Mouse (Mus musculus) intestine, embryonic 14.5 days (tissue): Measurements from ENCODE around the gene Gas2. TPM values are rescaled to one million over a fixed set of nuclear protein-coding genes. Genes with fewer than 3 reads are reported as not detected.
A peak's percentile ranks its signal among the peaks of the same experiment; 100 is the strongest.

Experiments
- ATAC-seq: fragments of 200-750 bp; cut with Nextera tagmentation; replicated peaks from 2 replicates; pipeline ENCODE4 v1.8.0; 2017; ENCODE audit warnings: low read depth, moderate number of reproducible peaks, moderate TSS enrichment, moderate library complexity; ENCODE audit not compliant: low FRiP score, low TSS enrichment
- DNase-seq: peaks from one replicate; pipeline ENCODE4 v3.0.0-alpha.2; 2018; ENCODE audit warnings: low spot score
- H3K27ac ChIP-seq: fragments of 300-500 bp; sonication (generic); 2 replicates; pipeline ENCODE4 v1.5.1; 2014; ENCODE audit warnings: low read depth, mild to moderate bottlenecking, control low read depth
- H3K27me3 ChIP-seq: fragments of 300-500 bp; sonication (generic); replicated peaks from 2 replicates; pipeline ENCODE4 v1.6.1; 2014; ENCODE audit warnings: low read length, control low read depth; ENCODE audit not compliant: control insufficient read depth, insufficient read depth
- H3K36me3 ChIP-seq: fragments of 300-500 bp; sonication (generic); 2 replicates; pipeline ENCODE4 v1.6.1; 2014; ENCODE audit warnings: low read length, control low read depth; ENCODE audit not compliant: control insufficient read depth, insufficient read depth
- H3K4me1 ChIP-seq: fragments of 300-500 bp; sonication (generic); replicated peaks from 2 replicates; pipeline ENCODE4 v1.6.1; 2014; ENCODE audit warnings: low read length, control low read depth, mixed read lengths; ENCODE audit not compliant: control insufficient read depth, insufficient read depth
- H3K4me2 ChIP-seq: fragments of 300-500 bp; sonication (generic); 2 replicates; pipeline ENCODE4 v1.6.1; 2014; ENCODE audit warnings: low read length
- H3K4me3 ChIP-seq: fragments of 300-500 bp; sonication (generic); 2 replicates; pipeline ENCODE4 v1.5.1; 2014; ENCODE audit warnings: low read depth, low read length, control low read depth, mixed read lengths
- H3K9ac ChIP-seq: fragments of 300-500 bp; sonication (generic); 2 replicates; pipeline ENCODE4 v1.6.1; 2014; ENCODE audit warnings: mild to moderate bottlenecking, low read length
- H3K9me3 ChIP-seq: fragments of 300-500 bp; sonication (generic); 2 replicates; pipeline ENCODE4 v1.6.1; 2016; ENCODE audit warnings: low read length, control low read depth; ENCODE audit not compliant: control insufficient read depth
- WGBS: fragments of 180-500 bp; shearing (Covaris S2); extraction: QIAGEN DNeasy Blood & Tissue Kit; methylation state at CpG from one replicate; pipeline ENCODE4 v1.1.7; 2014; 5-methylcytosine and 5-hydroxymethylcytosine counted together
- polyA plus RNA-seq: library from polyadenylated mRNA; unstranded; fragments of >200 nt; fragmentation: Nextera tagmentation; extraction: Ambion mirVana; gene quantifications from 2 replicates; pipeline ENCODE4 v1.2.1, GENCODE M21; 2014

Gas2 gene
- polyA plus RNA-seq, 1 experiment from 2014 or later: 16.0 TPM

DNA sequence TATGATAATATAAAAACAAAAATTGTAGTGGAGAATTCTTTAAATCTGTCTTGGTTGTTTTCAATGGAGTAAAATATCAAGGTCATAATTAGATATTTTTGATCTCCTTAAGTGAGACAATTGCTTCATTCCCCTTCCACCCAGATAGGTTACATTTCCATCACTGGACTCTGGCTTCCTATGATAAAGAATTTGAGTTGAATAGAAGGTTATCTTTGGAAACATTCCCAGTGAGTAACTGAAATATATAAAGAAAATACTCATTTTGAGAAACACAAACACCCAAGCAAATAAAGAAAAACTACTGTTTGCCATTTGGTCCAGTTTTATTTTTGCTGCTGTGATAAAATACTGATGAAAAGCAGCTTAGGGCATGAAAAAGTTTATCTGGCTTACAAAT is 10.8 kb downstream of the Gas2 start:
- Histone ChIP-seq H3K4me1 (no peaks in the 10 kb centered on the region), H3K4me2 (no peak overlapping the region), H3K4me3 (no peak overlapping the region), H3K36me3 (peaks cover 5% of the 10 kb centered on the region; the same call in 1 of the 2 replicates), H3K27me3 (no peaks in the 10 kb centered on the region), H3K9me3 (no peaks in the 10 kb centered on the region), H3K9ac (no peak overlapping the region), H3K27ac (no peak overlapping the region)
- no peak for DNase-seq
- ATAC-seq: no peak

DNA sequence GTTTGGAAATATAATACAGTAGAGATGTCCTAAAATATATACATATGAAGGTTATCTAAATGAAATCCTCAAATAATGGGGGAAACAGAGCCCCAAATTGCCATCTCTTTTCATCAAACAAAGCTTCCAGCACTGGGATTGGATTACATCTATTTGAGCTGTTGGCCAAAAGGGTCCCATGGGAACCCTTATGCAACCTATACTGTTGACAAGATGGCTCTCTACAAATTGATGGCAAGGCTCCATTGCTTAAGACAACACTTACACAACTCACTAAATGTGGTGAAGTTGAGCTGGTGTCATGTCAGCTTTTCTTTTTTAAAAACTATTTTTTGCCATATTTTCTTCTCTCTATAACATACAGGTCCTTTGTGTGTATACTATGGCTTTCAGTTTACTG is 14.5 kb downstream of the Gas2 start:
- H3K9ac ChIP-seq: no peak overlapping the region
- H3K27me3 ChIP-seq: no peaks in the 10 kb centered on the region
- DNase-seq (no peak), ATAC-seq (no peak)
- H3K4me1 ChIP-seq: no peaks in the 10 kb centered on the region; the same call in 1 of the 2 replicates
- no peaks in the 10 kb centered on the region for H3K36me3 ChIP-seq
- H3K4me3 ChIP-seq: no peak overlapping the region
- no peaks in the 10 kb centered on the region for H3K9me3 ChIP-seq
- H3K4me2 ChIP-seq: no peak overlapping the region
- H3K27ac ChIP-seq: no peak overlapping the region

DNA sequence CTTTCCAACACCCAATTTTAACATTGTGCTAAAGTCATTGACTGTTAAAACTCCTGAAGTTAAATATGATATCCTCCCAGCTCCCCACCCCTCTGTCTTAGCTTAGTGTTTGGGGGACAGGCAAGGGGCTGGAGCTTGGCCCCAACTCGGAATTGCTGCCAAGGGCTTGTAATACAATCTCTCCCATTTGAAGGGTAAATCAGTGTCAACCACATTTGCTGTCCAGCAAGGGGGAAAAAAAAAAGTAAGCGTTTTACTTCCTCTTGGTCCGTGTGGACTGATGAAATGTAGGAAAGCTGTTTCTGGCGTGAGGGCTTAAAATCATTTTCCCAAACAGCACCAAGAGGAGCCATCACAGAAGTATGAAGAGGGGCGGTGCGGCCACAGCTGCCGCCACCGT is 16.9 kb downstream of the Gas2 start:
- ATAC-seq (peak; percentile 27; the same call in 1 of the 2 replicates), DNase-seq (no peak)
- Histone ChIP-seq H3K27me3 (no peaks in the 10 kb centered on the region), H3K4me1 (no peaks in the 10 kb centered on the region; the same call in 1 of the 2 replicates), H3K36me3 (no peaks in the 10 kb centered on the region), H3K9me3 (no peaks in the 10 kb centered on the region), H3K4me2 (peak overlapping the region; percentile 66), H3K4me3 (peak overlapping the region; percentile 47), H3K9ac (peak overlapping the region; percentile 49), H3K27ac (peak overlapping the region; percentile 83)
- 4% methylated on average over 8 of the region's 8 CpGs for WGBS

DNA sequence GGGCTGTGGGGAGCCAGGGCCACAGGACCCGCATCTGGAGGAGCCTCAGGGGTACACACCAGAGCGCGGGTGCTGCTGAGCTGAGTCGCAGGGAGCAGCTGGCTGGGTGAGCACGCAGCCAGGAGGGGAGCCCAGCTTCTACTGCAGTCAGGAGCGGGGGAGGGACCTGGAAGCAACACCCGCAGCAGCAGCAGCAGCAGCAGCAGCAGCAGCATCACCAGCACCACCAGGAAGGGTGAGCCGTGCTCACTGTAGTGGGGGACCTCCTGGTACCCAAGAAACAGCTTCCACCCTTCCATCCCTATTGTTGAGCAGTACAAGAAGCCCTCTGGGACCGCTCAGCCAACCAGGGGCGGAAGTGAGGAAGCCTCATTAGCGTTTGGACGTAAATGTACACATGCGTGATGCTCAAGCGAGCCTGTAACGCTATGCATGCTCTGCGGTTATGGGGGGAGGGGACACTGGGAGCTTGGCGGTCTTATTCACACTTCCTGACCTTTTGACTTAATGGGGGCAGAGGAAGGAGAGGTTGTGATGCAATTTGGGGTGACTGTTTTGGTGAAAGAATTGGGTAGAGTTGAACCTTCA is 17.4 kb downstream of the Gas2 start:
- Histone ChIP-seq H3K27me3 (no peaks in the 10 kb centered on the region), H3K4me1 (no peaks in the 10 kb centered on the region; the same call in 1 of the 2 replicates), H3K36me3 (no peaks in the 10 kb centered on the region), H3K9me3 (no peaks in the 10 kb centered on the region), H3K4me2 (peak overlapping the region; percentile 66), H3K9ac (peak overlapping the region; percentile 49), H3K27ac (peak overlapping the region; percentile 83), H3K4me3 (peak overlapping the region; percentile 47)
- peak; percentile 87 for ATAC-seq
- peak; percentile 79 for DNase-seq
- 2% methylated on average over 17 of the region's 17 CpGs for WGBS

DNA sequence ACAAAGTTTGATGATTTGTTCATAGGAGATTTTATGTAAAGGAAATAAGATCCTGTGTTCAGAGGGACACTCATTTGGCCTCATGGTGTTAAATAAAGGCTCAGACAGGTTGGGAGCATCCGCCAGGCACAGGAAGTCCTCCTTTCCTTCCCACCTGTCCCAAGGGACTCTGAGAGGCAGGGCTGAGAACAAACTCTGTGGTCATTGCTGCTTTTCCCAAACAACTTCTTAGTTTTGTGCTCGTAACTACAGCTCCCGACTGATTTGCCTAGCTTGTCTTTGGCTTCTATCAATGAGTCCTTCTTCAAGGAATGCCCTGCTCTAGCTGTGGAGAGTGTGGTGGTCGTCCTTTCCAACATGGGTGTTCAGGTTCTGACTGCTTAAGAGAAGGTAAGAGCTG is 18.3 kb downstream of the Gas2 start:
- no peaks in the 10 kb centered on the region for H3K9me3 ChIP-seq

DNA sequence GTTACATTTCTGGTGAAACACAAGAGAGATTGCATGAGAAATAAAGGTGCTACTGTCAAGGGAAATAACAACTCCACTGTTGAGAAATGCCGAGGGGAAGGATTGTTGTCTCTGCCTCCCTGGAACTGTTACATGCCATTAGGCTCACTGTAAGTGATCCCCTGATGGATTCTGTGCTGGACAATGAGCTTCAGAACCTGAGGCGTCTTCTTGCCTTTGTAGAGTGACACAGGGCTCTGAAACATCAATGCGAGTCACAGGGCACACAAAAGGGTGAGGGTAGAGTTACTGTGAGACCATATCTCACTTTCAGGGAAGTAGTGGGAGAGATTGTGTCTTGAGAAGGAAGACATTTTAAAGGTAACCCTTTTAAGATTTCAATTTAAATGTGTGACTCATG is 23.5 kb downstream of the Gas2 start:
- Histone ChIP-seq H3K9me3 (no peaks in the 10 kb centered on the region), H3K27ac (no peak overlapping the region), H3K4me3 (no peak overlapping the region), H3K9ac (no peak overlapping the region), H3K4me2 (no peak overlapping the region), H3K36me3 (no peaks in the 10 kb centered on the region), H3K4me1 (no peaks in the 10 kb centered on the region), H3K27me3 (no peaks in the 10 kb centered on the region)
- WGBS: 71% methylated on average over 3 of the region's 3 CpGs
- no peak for ATAC-seq
- DNase-seq: no peak

More for the DNA sequence above, 18.3 kb downstream of the Gas2 start:
- ATAC-seq (no peak), DNase-seq (no peak)
- 77% methylated on average over 4 of the region's 4 CpGs for WGBS
- H3K4me1 ChIP-seq: no peaks in the 10 kb centered on the region; the same call in 1 of the 2 replicates
- no peak overlapping the region for H3K27ac ChIP-seq
- H3K4me2 ChIP-seq: no peak overlapping the region
- H3K27me3 ChIP-seq: no peaks in the 10 kb centered on the region
- no peaks in the 10 kb centered on the region for H3K36me3 ChIP-seq
- no peak overlapping the region for H3K9ac ChIP-seq
- H3K4me3 ChIP-seq: no peak overlapping the region

DNA sequence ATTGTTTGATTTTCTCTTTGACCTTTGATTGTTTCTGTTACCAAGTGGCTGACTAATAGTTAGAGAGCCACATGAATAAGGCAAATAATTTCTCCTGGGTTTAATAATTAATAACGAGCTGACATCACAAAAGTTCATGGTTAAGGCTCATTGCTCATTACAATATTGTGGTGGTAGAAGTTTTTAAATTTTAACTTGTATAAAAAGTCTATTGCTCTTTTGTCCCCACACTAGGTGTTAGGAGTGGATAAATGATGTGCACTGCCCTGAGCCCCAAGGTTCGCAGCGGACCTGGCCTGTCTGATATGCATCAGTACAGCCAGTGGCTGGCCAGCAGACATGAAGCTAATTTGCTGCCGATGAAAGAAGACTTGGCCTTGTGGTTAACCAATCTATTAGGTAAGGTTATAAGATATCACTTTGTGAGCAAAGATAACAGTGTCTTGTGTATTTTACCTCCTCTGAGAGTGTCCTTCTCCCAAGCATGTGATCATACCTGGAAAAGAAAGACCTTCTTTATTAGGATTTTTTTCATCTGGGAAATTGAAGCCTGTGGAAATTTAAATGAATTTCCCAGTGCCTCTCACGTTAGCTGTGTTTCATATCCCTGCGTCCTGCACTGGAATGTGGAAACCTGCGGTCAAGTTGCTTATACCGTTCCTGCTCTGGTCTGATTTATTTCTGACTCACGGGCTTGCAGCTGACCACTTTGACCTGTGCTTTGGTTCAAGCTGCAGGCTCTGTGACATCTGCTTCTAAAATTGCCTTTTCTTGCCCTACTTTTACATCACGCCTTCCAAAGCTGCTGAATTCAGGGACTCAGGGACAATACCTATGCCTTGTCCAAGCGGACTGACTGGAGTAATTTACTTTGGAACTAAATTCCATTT is 26.1 kb downstream of the Gas2 start:
- Histone ChIP-seq H3K4me1 (no peaks in the 10 kb centered on the region), H3K9me3 (no peaks in the 10 kb centered on the region), H3K27me3 (no peaks in the 10 kb centered on the region), H3K4me2 (no peak overlapping the region), H3K36me3 (no peaks in the 10 kb centered on the region), H3K27ac (no peak overlapping the region), H3K4me3 (no peak overlapping the region), H3K9ac (no peak overlapping the region)
- no peak for DNase-seq
- WGBS: 64% methylated on average over 11 of the region's 11 CpGs
- ATAC-seq: 0 out of 2 replicates have a peak, but pooled peaks have one; percentile 43

DNA sequence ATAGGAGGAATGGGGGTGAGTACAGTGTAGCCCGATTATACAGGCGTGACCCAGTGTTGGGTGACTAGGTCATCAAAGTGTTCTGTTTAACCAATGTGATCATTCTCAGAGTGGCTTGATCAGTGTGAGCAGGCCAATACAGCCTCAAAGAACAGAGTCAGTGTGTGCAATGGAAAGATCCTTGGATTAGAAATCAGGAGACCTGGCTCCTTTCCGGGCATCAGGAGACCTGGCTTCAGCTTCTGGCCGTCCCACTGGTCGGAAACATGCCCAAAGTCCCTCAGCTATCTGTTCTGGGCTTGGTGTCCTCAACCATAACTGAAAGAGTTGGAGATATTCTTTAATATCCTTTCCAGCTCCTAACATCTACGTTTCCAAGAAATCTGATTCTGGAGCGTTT is 27.8 kb downstream of the Gas2 start:
- no peak overlapping the region for H3K9ac ChIP-seq
- H3K27ac ChIP-seq: no peak overlapping the region
- 85% methylated on average over 7 of the region's 7 CpGs for WGBS
- DNase-seq (no peak), ATAC-seq (no peak)
- no peaks in the 10 kb centered on the region for H3K9me3 ChIP-seq
- H3K4me3 ChIP-seq: no peak overlapping the region
- H3K36me3 ChIP-seq: no peaks in the 10 kb centered on the region
- H3K4me2 ChIP-seq: no peak overlapping the region
- no peaks in the 10 kb centered on the region for H3K4me1 ChIP-seq
- H3K27me3 ChIP-seq: no peaks in the 10 kb centered on the region
